Mouse (Mus musculus): ENCODE data around the gene Glg1.
A peak's percentile ranks its signal among the peaks of the same experiment; 100 is the strongest.
"Not testable (repeated sequence)": the region's sequence is repeated elsewhere in the genome, so short reads cannot be mapped to it uniquely, and the experiment has no call there.

Glg1 gene

GRCm38 (mm10) chr8:111250111-111250510 lies 8.9 kb downstream of the Glg1 start:
- no peak for DNase-seq (ENCODE audit: low spot score in 2 of 2)

- DNase-seq (ENCODE audit: low spot score in 2 of 2): no peak
Observed at GRCm38 (mm10) chr8:111248136-111248535, 10.9 kb downstream of the Glg1 start.

- not testable (repeated sequence) for DNase-seq (ENCODE audit: low spot score in 2 of 2)
Observed at GRCm38 (mm10) chr8:111246864-111247263, 12.2 kb downstream of the Glg1 start.

GRCm38 (mm10) chr8:111246287-111246830 lies 12.7 kb downstream of the Glg1 start:
- no peak for DNase-seq (ENCODE audit: low spot score in 2 of 2)

- no peak for DNase-seq (ENCODE audit: low spot score in 2 of 2)
Observed at GRCm38 (mm10) chr8:111237301-111237700, 21.7 kb downstream of the Glg1 start.

GRCm38 (mm10) chr8:111233730-111234129 lies 25.3 kb downstream of the Glg1 start:
- DNase-seq (ENCODE audit: low spot score in 2 of 2): no peak

GRCm38 (mm10) chr8:111224153-111224552 lies 34.9 kb downstream of the Glg1 start:
- peak in 1 of 2 experiments; percentile 26 for DNase-seq (ENCODE audit: low spot score in 2 of 2)

- DNase-seq (ENCODE audit: low spot score in 2 of 2): peak; percentile 60 to 89
Observed at GRCm38 (mm10) chr8:111218107-111218506, 40.9 kb downstream of the Glg1 start.

GRCm38 (mm10) chr8:111213406-111213805 lies 45.6 kb downstream of the Glg1 start:
- no peak for DNase-seq (ENCODE audit: low spot score in 2 of 2)

- no peak for DNase-seq (ENCODE audit: low spot score in 2 of 2)
Observed at GRCm38 (mm10) chr8:111211180-111211579, 47.8 kb downstream of the Glg1 start.

GRCm38 (mm10) chr8:111209874-111210273 lies 49.1 kb downstream of the Glg1 start:
- no peak for DNase-seq (ENCODE audit: low spot score in 2 of 2)

- no peak for DNase-seq (ENCODE audit: low spot score in 2 of 2)
Observed at GRCm38 (mm10) chr8:111206321-111206720, 52.7 kb downstream of the Glg1 start.

GRCm38 (mm10) chr8:111205033-111205432 lies 54.0 kb downstream of the Glg1 start:
- DNase-seq (ENCODE audit: low spot score in 2 of 2): no peak

- no peak for DNase-seq (ENCODE audit: low spot score in 2 of 2)
Observed at GRCm38 (mm10) chr8:111203341-111203740, 55.7 kb downstream of the Glg1 start.

- DNase-seq (ENCODE audit: low spot score in 2 of 2): no peak
Observed at GRCm38 (mm10) chr8:111197966-111198365, 61.0 kb downstream of the Glg1 start.

GRCm38 (mm10) chr8:111196181-111196580 lies 62.8 kb downstream of the Glg1 start:
- no peak for DNase-seq (ENCODE audit: low spot score in 2 of 2)

- no peak for DNase-seq (ENCODE audit: low spot score in 2 of 2)
Observed at GRCm38 (mm10) chr8:111188594-111189211, 70.3 kb downstream of the Glg1 start.

- no peak for DNase-seq (ENCODE audit: low spot score in 2 of 2)
Observed at GRCm38 (mm10) chr8:111187470-111187869, 71.5 kb downstream of the Glg1 start.

- peak; percentile 53 for DNase-seq (ENCODE audit: low spot score in 2 of 2)
Observed at GRCm38 (mm10) chr8:111185472-111185947, 73.5 kb downstream of the Glg1 start.

- no peak for DNase-seq (ENCODE audit: low spot score in 2 of 2)
Observed at GRCm38 (mm10) chr8:111171661-111172060, 87.4 kb downstream of the Glg1 start.

- peak; percentile 50 to 53 for DNase-seq (ENCODE audit: low spot score in 2 of 2)
Observed at GRCm38 (mm10) chr8:111157617-111158016, 101.4 kb downstream of the Glg1 start.

GRCm38 (mm10) chr8:111155721-111156436 lies 103.1 kb downstream of the Glg1 start:
- no peak for DNase-seq (ENCODE audit: low spot score in 2 of 2)

- peak; percentile 87 to 90 for DNase-seq (ENCODE audit: low spot score in 2 of 2)
Observed at GRCm38 (mm10) chr8:111145460-111146012, 113.5 kb downstream of the Glg1 start.
